Mouse (Mus musculus): ENCODE results near the gene Sned1. TPM values are rescaled to one million over a fixed set of nuclear protein-coding genes. Genes with fewer than 3 reads are reported as not detected.
A peak's percentile ranks its signal among the peaks of the same experiment; 100 is the strongest.

The Sned1 gene
- polyA plus RNA-seq, 1 experiment from 2014 or later, result 23.2 TPM

GRCm38 (mm10) chr1:93236545-93236924, 894 bp downstream of the Sned1 start:
- Histone ChIP-seq H3K27me3 (no peaks in the 10 kb centered on the region), H3K9me3 (no peaks in the 10 kb centered on the region), H3K4me1 (peaks cover 34% of the 10 kb centered on the region), H3K9ac (peak overlapping the region; percentile 58), H3K27ac (peak overlapping the region; percentile 71; the same call in 1 of the 2 replicates), H3K4me2 (peak overlapping the region; percentile 98), H3K4me3 (peak overlapping the region; percentile 60), H3K36me3 (no peaks in the 10 kb centered on the region)
- peak; percentile 27; the same call in 1 of the 2 replicates for ATAC-seq (ENCODE audit: borderline replicate concordance, extremely low read depth, low FRiP score, low TSS enrichment)
- WGBS, result 16% methylated on average over 3 of the region's 3 CpGs

- H3K4me2 ChIP-seq, result peak overlapping the region; percentile 98
Measured at GRCm38 (mm10) chr1:93237676-93238075, 2.0 kb downstream of the Sned1 start.

GRCm38 (mm10) chr1:93238201-93238600, 2.6 kb downstream of the Sned1 start:
- no peaks in the 10 kb centered on the region for H3K36me3 ChIP-seq
- H3K9me3 ChIP-seq, result no peaks in the 10 kb centered on the region
- H3K27ac ChIP-seq, result no peak overlapping the region
- H3K4me3 ChIP-seq, result no peak overlapping the region
- H3K9ac ChIP-seq, result no peak overlapping the region
- peaks cover 34% of the 10 kb centered on the region for H3K4me1 ChIP-seq
- 42% methylated on average over 4 of the region's 4 CpGs for WGBS
- no peaks in the 10 kb centered on the region for H3K27me3 ChIP-seq
- H3K4me2 ChIP-seq, result peak overlapping the region; percentile 98
- no peak for ATAC-seq (ENCODE audit: borderline replicate concordance, extremely low read depth, low FRiP score, low TSS enrichment)

More at GRCm38 (mm10) chr1:93237676-93238075, 2.0 kb downstream of the Sned1 start:
- Histone ChIP-seq H3K27ac (no peak overlapping the region), H3K9ac (no peak overlapping the region), H3K9me3 (no peaks in the 10 kb centered on the region), H3K4me1 (peaks cover 34% of the 10 kb centered on the region), H3K27me3 (no peaks in the 10 kb centered on the region), H3K36me3 (no peaks in the 10 kb centered on the region), H3K4me3 (no peak overlapping the region)
- 85% methylated on average over 10 of the region's 10 CpGs for WGBS
- ATAC-seq (ENCODE audit: borderline replicate concordance, extremely low read depth, low FRiP score, low TSS enrichment), result no peak

GRCm38 (mm10) chr1:93245936-93246335, 10.3 kb downstream of the Sned1 start:
- no peaks in the 10 kb centered on the region for H3K9me3 ChIP-seq
- no peak overlapping the region for H3K9ac ChIP-seq
- no peak for ATAC-seq (ENCODE audit: borderline replicate concordance, extremely low read depth, low FRiP score, low TSS enrichment)
- 0 out of 2 replicates have a peak overlapping the region, but pooled peaks have one; percentile 12 for H3K27ac ChIP-seq
- 0 out of 2 replicates have a peak, but pooled peaks cover 10% of the 10 kb centered on the region for H3K4me1 ChIP-seq
- H3K4me2 ChIP-seq, result no peak overlapping the region
- no peak overlapping the region for H3K4me3 ChIP-seq
- no peaks in the 10 kb centered on the region for H3K27me3 ChIP-seq
- 47% methylated on average over 2 of the region's 2 CpGs for WGBS
- H3K36me3 ChIP-seq, result no peaks in the 10 kb centered on the region

- Histone ChIP-seq H3K4me2 (no peak overlapping the region), H3K9ac (no peak overlapping the region), H3K27ac (peak overlapping the region; percentile 22; the same call in 1 of the 2 replicates), H3K4me1 (peaks cover 4% of the 10 kb centered on the region; the same call in 1 of the 2 replicates), H3K36me3 (no peaks in the 10 kb centered on the region), H3K9me3 (no peaks in the 10 kb centered on the region), H3K27me3 (no peaks in the 10 kb centered on the region), H3K4me3 (no peak overlapping the region)
- WGBS, result 18% methylated on average over 2 of the region's 2 CpGs
- peak; percentile 43; the same call in 1 of the 2 replicates for ATAC-seq (ENCODE audit: borderline replicate concordance, extremely low read depth, low FRiP score, low TSS enrichment)
Measured at GRCm38 (mm10) chr1:93252586-93252985, 16.9 kb downstream of the Sned1 start.

GRCm38 (mm10) chr1:93255761-93256160, 20.1 kb downstream of the Sned1 start:
- 86% methylated on average over 7 of the region's 7 CpGs for WGBS
- no peak overlapping the region for H3K4me2 ChIP-seq
- no peak overlapping the region for H3K4me3 ChIP-seq
- H3K9me3 ChIP-seq, result no peaks in the 10 kb centered on the region
- no peak overlapping the region for H3K9ac ChIP-seq
- peaks cover 4% of the 10 kb centered on the region; the same call in 1 of the 2 replicates for H3K4me1 ChIP-seq
- H3K27ac ChIP-seq, result no peak overlapping the region
- ATAC-seq (ENCODE audit: borderline replicate concordance, extremely low read depth, low FRiP score, low TSS enrichment), result no peak
- no peaks in the 10 kb centered on the region for H3K27me3 ChIP-seq
- H3K36me3 ChIP-seq, result no peaks in the 10 kb centered on the region

GRCm38 (mm10) chr1:93257560-93257959, 21.9 kb downstream of the Sned1 start:
- H3K9me3 ChIP-seq, result no peaks in the 10 kb centered on the region
- no peaks in the 10 kb centered on the region for H3K27me3 ChIP-seq
- H3K9ac ChIP-seq, result no peak overlapping the region
- 78% methylated on average over 1 of the region's 1 CpGs for WGBS
- ATAC-seq (ENCODE audit: borderline replicate concordance, extremely low read depth, low FRiP score, low TSS enrichment), result no peak
- H3K4me2 ChIP-seq, result no peak overlapping the region
- H3K27ac ChIP-seq, result no peak overlapping the region
- H3K4me3 ChIP-seq, result no peak overlapping the region
- 0 out of 2 replicates have a peak, but pooled peaks cover 4% of the 10 kb centered on the region for H3K4me1 ChIP-seq
- H3K36me3 ChIP-seq, result no peaks in the 10 kb centered on the region

- H3K9me3 ChIP-seq, result no peaks in the 10 kb centered on the region
- no peak overlapping the region for H3K4me3 ChIP-seq
- no peaks in the 10 kb centered on the region for H3K4me1 ChIP-seq
- no peak overlapping the region for H3K4me2 ChIP-seq
- no peak overlapping the region for H3K9ac ChIP-seq
- 56% methylated on average over 3 of the region's 3 CpGs for WGBS
- no peak for ATAC-seq (ENCODE audit: borderline replicate concordance, extremely low read depth, low FRiP score, low TSS enrichment)
- no peaks in the 10 kb centered on the region for H3K27me3 ChIP-seq
- no peaks in the 10 kb centered on the region for H3K36me3 ChIP-seq
- H3K27ac ChIP-seq, result no peak overlapping the region
Measured at GRCm38 (mm10) chr1:93267207-93267606, 31.6 kb downstream of the Sned1 start.

- no peak overlapping the region for H3K9ac ChIP-seq
- no peaks in the 10 kb centered on the region for H3K36me3 ChIP-seq
- H3K27me3 ChIP-seq, result no peaks in the 10 kb centered on the region
- no peak overlapping the region for H3K4me3 ChIP-seq
- H3K4me2 ChIP-seq, result no peak overlapping the region
- no peak overlapping the region for H3K27ac ChIP-seq
- no peaks in the 10 kb centered on the region for H3K9me3 ChIP-seq
- H3K4me1 ChIP-seq, result no peaks in the 10 kb centered on the region
- ATAC-seq (ENCODE audit: borderline replicate concordance, extremely low read depth, low FRiP score, low TSS enrichment), result no peak
- 84% methylated on average over 2 of the region's 2 CpGs for WGBS
Measured at GRCm38 (mm10) chr1:93268246-93268645, 32.6 kb downstream of the Sned1 start.

GRCm38 (mm10) chr1:93270516-93271240, 35.0 kb downstream of the Sned1 start:
- no peak overlapping the region for H3K4me2 ChIP-seq
- no peak overlapping the region for H3K9ac ChIP-seq
- no peaks in the 10 kb centered on the region for H3K27me3 ChIP-seq
- no peaks in the 10 kb centered on the region for H3K4me1 ChIP-seq
- H3K9me3 ChIP-seq, result no peaks in the 10 kb centered on the region
- no peak overlapping the region for H3K27ac ChIP-seq
- 69% methylated on average over 3 of the region's 3 CpGs for WGBS
- ATAC-seq (ENCODE audit: borderline replicate concordance, extremely low read depth, low FRiP score, low TSS enrichment), result no peak
- 0 out of 2 replicates have a peak, but pooled peaks cover 11% of the 10 kb centered on the region for H3K36me3 ChIP-seq
- no peak overlapping the region for H3K4me3 ChIP-seq

GRCm38 (mm10) chr1:93271751-93272150, 36.1 kb downstream of the Sned1 start:
- H3K4me3 ChIP-seq, result no peak overlapping the region
- H3K9ac ChIP-seq, result no peak overlapping the region
- no peaks in the 10 kb centered on the region for H3K4me1 ChIP-seq
- 0 out of 2 replicates have a peak, but pooled peaks cover 11% of the 10 kb centered on the region for H3K36me3 ChIP-seq
- no peaks in the 10 kb centered on the region for H3K9me3 ChIP-seq
- WGBS, result 76% methylated on average over 5 of the region's 6 CpGs
- no peak overlapping the region for H3K4me2 ChIP-seq
- H3K27ac ChIP-seq, result no peak overlapping the region
- no peaks in the 10 kb centered on the region for H3K27me3 ChIP-seq
- ATAC-seq (ENCODE audit: borderline replicate concordance, extremely low read depth, low FRiP score, low TSS enrichment), result no peak

- no peak overlapping the region for H3K27ac ChIP-seq
- no peak overlapping the region for H3K4me2 ChIP-seq
- H3K9ac ChIP-seq, result no peak overlapping the region
- H3K36me3 ChIP-seq, result 0 out of 2 replicates have a peak, but pooled peaks cover 14% of the 10 kb centered on the region
- H3K27me3 ChIP-seq, result no peaks in the 10 kb centered on the region
- no peaks in the 10 kb centered on the region for H3K4me1 ChIP-seq
- no peaks in the 10 kb centered on the region for H3K9me3 ChIP-seq
- H3K4me3 ChIP-seq, result no peak overlapping the region
- WGBS, result 5% methylated on average over 16 of the region's 16 CpGs
- ATAC-seq (ENCODE audit: borderline replicate concordance, extremely low read depth, low FRiP score, low TSS enrichment), result peak; percentile 37; the same call in 1 of the 2 replicates
Measured at GRCm38 (mm10) chr1:93272409-93272821, 36.8 kb downstream of the Sned1 start.

Data from lung, embryonic 15.5 days (tissue).